Mouse (Mus musculus): ENCODE data around the gene Actr10. TPM values are rescaled to one million over a fixed set of nuclear protein-coding genes. Genes with fewer than 3 reads are reported as not detected.

The Actr10 gene
- polyA plus RNA-seq, 1 experiment: 146 TPM

DNA sequence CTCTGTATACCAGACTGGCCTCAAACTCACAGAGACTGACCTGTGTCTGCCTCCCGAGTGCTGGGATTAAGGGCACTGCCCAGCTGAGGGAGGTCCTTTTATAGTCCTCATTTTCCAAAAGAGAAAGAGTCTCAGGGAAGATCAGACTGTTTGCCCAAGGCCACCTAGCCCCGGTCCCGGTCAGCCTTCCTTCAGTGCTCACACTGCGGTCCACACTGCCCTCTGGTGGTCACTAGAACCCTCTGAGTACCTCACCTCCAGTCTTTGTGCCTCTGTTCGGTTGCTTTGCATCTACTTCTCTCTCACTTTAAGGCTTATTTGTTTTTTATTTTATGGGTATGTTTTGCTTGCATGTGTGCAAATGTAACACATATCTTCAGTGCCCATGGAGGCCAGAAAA lies 26.6 kb upstream of the Actr10 start:
- Histone ChIP-seq H3K4me3 (ENCODE audit: low read depth, low read length) (no peak overlapping the region), H3K27me3 (ENCODE audit: control insufficient read depth, insufficient read depth, low read length, poor library complexity, severe bottlenecking) (no peaks in the 10 kb centered on the region), H3K9me3 (replicated peaks; ENCODE audit: control insufficient read depth, insufficient read depth, low read length, poor library complexity, severe bottlenecking) (no peaks in the 10 kb centered on the region), H3K4me1 (ENCODE audit: control insufficient read depth, insufficient read depth, low read length) (peaks cover 4% of the 10 kb centered on the region), H3K36me3 (ENCODE audit: control insufficient read depth, insufficient read depth, low read length, poor library complexity, severe bottlenecking) (no peaks in the 10 kb centered on the region), H3K27ac (ENCODE audit: insufficient read depth, low read length) (no peak overlapping the region), H3K9ac (ENCODE audit: low read depth, poor library complexity, severe bottlenecking) (no peak overlapping the region)
- TF ChIP-seq CTCF (IDR thresholded peaks at IDR 0.05; ENCODE audit: low read depth, low read length) (peak; percentile 97), EP300 (IDR thresholded peaks at IDR 0.05; ENCODE audit: insufficient read depth, low read depth, low read length) (no peak)

DNA sequence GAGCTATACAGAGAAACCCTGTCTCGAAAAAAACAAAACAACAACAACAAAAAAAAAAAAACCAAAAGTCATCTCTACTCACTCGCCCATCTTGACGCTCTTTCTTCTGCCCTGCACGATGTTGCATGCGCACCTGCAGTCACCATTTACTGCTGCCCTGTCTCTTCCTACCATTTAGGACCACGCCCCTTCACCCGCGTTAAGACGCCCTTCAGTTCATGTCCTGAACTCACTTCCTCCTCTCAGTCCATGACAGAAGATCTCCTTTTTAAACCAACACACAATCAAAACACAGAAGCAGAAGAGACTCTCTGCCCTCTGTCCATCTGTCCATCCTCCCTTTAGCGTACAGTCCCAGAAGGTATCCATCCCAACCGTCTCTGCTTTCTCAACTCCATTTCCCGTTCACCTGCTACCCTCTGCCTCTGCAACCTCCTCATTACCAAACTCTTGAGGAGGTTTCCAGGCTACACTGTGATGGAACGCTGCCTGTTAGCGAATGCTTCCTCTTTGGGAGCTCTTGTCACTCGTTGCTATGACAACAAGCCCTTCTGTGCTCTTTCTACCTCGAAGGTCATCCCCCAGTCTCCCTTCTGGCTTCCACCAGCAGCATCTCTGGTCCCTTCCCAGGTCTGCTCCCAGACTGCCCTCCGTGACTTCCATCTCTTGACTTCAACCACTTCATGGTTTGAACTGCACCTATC lies 25.8 kb upstream of the Actr10 start:
- Histone ChIP-seq H3K9me3 (replicated peaks; ENCODE audit: control insufficient read depth, insufficient read depth, low read length, poor library complexity, severe bottlenecking) (peaks cover 8% of the 10 kb centered on the region), H3K27ac (ENCODE audit: insufficient read depth, low read length) (no peak overlapping the region), H3K4me3 (ENCODE audit: low read depth, low read length) (no peak overlapping the region), H3K4me1 (ENCODE audit: control insufficient read depth, insufficient read depth, low read length) (peaks cover 4% of the 10 kb centered on the region), H3K36me3 (ENCODE audit: control insufficient read depth, insufficient read depth, low read length, poor library complexity, severe bottlenecking) (no peaks in the 10 kb centered on the region), H3K27me3 (ENCODE audit: control insufficient read depth, insufficient read depth, low read length, poor library complexity, severe bottlenecking) (no peaks in the 10 kb centered on the region), H3K9ac (ENCODE audit: low read depth, poor library complexity, severe bottlenecking) (no peak overlapping the region)
- TF ChIP-seq POLR2A (IDR thresholded peaks at IDR 0.05; ENCODE audit: insufficient read depth, low read length): no peak
- TF ChIP-seq CTCF (IDR thresholded peaks at IDR 0.05; ENCODE audit: low read depth, low read length): no peak
- no peak for TF ChIP-seq EP300 (IDR thresholded peaks at IDR 0.05; ENCODE audit: insufficient read depth, low read depth, low read length)

- H3K36me3 ChIP-seq (ENCODE audit: control insufficient read depth, insufficient read depth, low read length, poor library complexity, severe bottlenecking): no peaks in the 10 kb centered on the region
- peaks cover 17% of the 10 kb centered on the region for H3K9me3 ChIP-seq (replicated peaks; ENCODE audit: control insufficient read depth, insufficient read depth, low read length, poor library complexity, severe bottlenecking)
- H3K4me1 ChIP-seq (ENCODE audit: control insufficient read depth, insufficient read depth, low read length): no peaks in the 10 kb centered on the region
- H3K27me3 ChIP-seq (ENCODE audit: control insufficient read depth, insufficient read depth, low read length, poor library complexity, severe bottlenecking): no peaks in the 10 kb centered on the region
- H3K27ac ChIP-seq (ENCODE audit: insufficient read depth, low read length): no peak overlapping the region
- no peak overlapping the region for H3K9ac ChIP-seq (ENCODE audit: low read depth, poor library complexity, severe bottlenecking)
- TF ChIP-seq POLR2A (IDR thresholded peaks at IDR 0.05; ENCODE audit: insufficient read depth, low read length): no peak
- peak; percentile 63 for TF ChIP-seq CTCF (IDR thresholded peaks at IDR 0.05; ENCODE audit: low read depth, low read length)
- H3K4me3 ChIP-seq (ENCODE audit: low read depth, low read length): no peak overlapping the region
Measured at GRCm38 (mm10) chr12:70913429-70913828, 24.2 kb upstream of the Actr10 start.

DNA sequence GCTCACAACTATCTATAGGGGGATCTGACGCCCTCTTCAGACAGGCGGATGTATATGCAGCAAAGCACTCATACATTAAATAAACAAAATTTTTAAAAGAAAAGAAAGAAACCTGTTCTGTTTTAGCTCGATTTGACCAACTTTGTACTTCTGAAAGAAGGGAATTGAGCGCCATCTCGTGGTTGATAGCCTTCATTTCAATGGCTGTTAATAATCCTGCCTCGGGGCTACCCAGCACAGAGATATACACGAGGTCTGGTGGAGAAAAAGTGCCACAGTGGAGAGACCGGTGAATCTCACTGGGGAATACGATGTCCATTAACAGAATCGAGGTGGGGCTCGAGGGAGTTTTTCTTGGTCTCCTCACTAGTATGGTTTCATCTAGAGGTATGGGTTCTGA lies 23.3 kb upstream of the Actr10 start:
- Histone ChIP-seq H3K9ac (ENCODE audit: low read depth, poor library complexity, severe bottlenecking) (no peak overlapping the region), H3K27me3 (ENCODE audit: control insufficient read depth, insufficient read depth, low read length, poor library complexity, severe bottlenecking) (no peaks in the 10 kb centered on the region), H3K4me3 (ENCODE audit: low read depth, low read length) (no peak overlapping the region), H3K36me3 (ENCODE audit: control insufficient read depth, insufficient read depth, low read length, poor library complexity, severe bottlenecking) (no peaks in the 10 kb centered on the region), H3K27ac (ENCODE audit: insufficient read depth, low read length) (no peak overlapping the region), H3K4me1 (ENCODE audit: control insufficient read depth, insufficient read depth, low read length) (no peaks in the 10 kb centered on the region), H3K9me3 (replicated peaks; ENCODE audit: control insufficient read depth, insufficient read depth, low read length, poor library complexity, severe bottlenecking) (peaks cover 17% of the 10 kb centered on the region)
- no peak for TF ChIP-seq POLR2A (IDR thresholded peaks at IDR 0.05; ENCODE audit: insufficient read depth, low read length)

DNA sequence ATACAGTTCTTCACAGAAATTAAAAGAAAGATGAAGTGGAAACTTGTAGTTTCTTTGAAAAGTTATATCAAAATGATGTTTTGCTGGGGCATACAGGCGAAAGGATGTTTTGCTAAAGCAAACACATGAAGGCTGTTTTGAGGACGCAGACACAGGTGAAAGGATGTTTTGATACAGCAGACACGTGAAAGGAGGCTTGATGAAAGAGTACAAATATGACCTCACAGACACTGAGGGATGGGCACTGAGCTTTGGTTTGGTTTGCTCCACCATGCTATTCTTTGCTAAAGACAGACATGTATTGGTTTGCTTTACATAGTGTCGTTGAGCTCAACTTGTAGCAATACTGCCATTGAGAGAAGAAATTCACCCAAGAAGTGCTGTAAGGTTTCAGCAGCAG lies 7.9 kb upstream of the Actr10 start:
- Histone ChIP-seq H3K27ac (ENCODE audit: insufficient read depth, low read length) (no peak overlapping the region), H3K9me3 (replicated peaks; ENCODE audit: control insufficient read depth, insufficient read depth, low read length, poor library complexity, severe bottlenecking) (peaks cover 20% of the 10 kb centered on the region), H3K4me3 (ENCODE audit: low read depth, low read length) (no peak overlapping the region), H3K4me1 (ENCODE audit: control insufficient read depth, insufficient read depth, low read length) (no peaks in the 10 kb centered on the region), H3K27me3 (ENCODE audit: control insufficient read depth, insufficient read depth, low read length, poor library complexity, severe bottlenecking) (no peaks in the 10 kb centered on the region), H3K36me3 (ENCODE audit: control insufficient read depth, insufficient read depth, low read length, poor library complexity, severe bottlenecking) (no peaks in the 10 kb centered on the region), H3K9ac (ENCODE audit: low read depth, poor library complexity, severe bottlenecking) (no peak overlapping the region)
- TF ChIP-seq POLR2A (IDR thresholded peaks at IDR 0.05; ENCODE audit: insufficient read depth, low read length) (no peak), CTCF (IDR thresholded peaks at IDR 0.05; ENCODE audit: low read depth, low read length) (no peak), EP300 (IDR thresholded peaks at IDR 0.05; ENCODE audit: insufficient read depth, low read depth, low read length) (no peak)

- Histone ChIP-seq H3K36me3 (ENCODE audit: control insufficient read depth, insufficient read depth, low read length, poor library complexity, severe bottlenecking) (no peaks in the 10 kb centered on the region), H3K4me1 (ENCODE audit: control insufficient read depth, insufficient read depth, low read length) (no peaks in the 10 kb centered on the region), H3K9ac (ENCODE audit: low read depth, poor library complexity, severe bottlenecking) (peak overlapping the region; percentile 63), H3K27me3 (ENCODE audit: control insufficient read depth, insufficient read depth, low read length, poor library complexity, severe bottlenecking) (no peaks in the 10 kb centered on the region), H3K27ac (ENCODE audit: insufficient read depth, low read length) (peak overlapping the region; percentile 92), H3K9me3 (replicated peaks; ENCODE audit: control insufficient read depth, insufficient read depth, low read length, poor library complexity, severe bottlenecking) (peaks cover 12% of the 10 kb centered on the region), H3K4me3 (ENCODE audit: low read depth, low read length) (peak overlapping the region; percentile 53)
- TF ChIP-seq EP300 (IDR thresholded peaks at IDR 0.05; ENCODE audit: insufficient read depth, low read depth, low read length) (no peak), CTCF (IDR thresholded peaks at IDR 0.05; ENCODE audit: low read depth, low read length) (no peak), POLR2A (IDR thresholded peaks at IDR 0.05; ENCODE audit: insufficient read depth, low read length) (no peak)
Measured at GRCm38 (mm10) chr12:70937150-70937549, 507 bp upstream of the Actr10 start.
